Mouse (Mus musculus): Measurements from ENCODE around the gene Tmem39b.
"Not testable (repeated sequence)": the region's sequence is repeated elsewhere in the genome, so short reads cannot be mapped to it uniquely, and the experiment has no call there.

Tmem39b gene

GRCm38 (mm10) chr4:129696158-129696985 is at the start of gene Tmem39b:
Gene Tmem39b (minus strand): TSS chr4:129696838.
- peak; percentile 93 to 97 for DNase-seq

GRCm38 (mm10) chr4:129746106-129746505 is 49.5 kb upstream of the Tmem39b start:
- no peak for DNase-seq

DNA sequence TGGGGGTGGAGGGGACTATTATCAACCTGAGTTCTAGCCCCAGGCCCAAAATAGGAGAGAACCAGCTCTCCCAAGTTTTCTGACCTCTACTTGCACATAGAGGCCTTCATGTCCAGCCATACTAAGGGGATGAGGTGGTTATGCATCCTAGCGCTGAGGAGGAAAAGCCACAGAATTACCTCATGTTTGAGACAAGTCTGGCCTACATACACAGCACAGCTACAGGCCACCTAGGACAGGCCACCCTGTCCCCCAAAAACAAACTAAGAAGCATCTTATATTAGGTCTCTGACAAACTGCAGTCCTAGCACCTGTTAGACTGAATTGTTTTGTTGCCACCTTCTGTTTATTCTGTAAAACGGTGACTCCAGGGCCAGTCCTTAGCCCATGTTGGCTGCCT is 46.9 kb upstream of the Tmem39b start:
- DNase-seq = no peak

- DNase-seq = no peak
These were observed 46.4 kb upstream of the Tmem39b start for GRCm38 (mm10) chr4:129743010-129743390.

DNA sequence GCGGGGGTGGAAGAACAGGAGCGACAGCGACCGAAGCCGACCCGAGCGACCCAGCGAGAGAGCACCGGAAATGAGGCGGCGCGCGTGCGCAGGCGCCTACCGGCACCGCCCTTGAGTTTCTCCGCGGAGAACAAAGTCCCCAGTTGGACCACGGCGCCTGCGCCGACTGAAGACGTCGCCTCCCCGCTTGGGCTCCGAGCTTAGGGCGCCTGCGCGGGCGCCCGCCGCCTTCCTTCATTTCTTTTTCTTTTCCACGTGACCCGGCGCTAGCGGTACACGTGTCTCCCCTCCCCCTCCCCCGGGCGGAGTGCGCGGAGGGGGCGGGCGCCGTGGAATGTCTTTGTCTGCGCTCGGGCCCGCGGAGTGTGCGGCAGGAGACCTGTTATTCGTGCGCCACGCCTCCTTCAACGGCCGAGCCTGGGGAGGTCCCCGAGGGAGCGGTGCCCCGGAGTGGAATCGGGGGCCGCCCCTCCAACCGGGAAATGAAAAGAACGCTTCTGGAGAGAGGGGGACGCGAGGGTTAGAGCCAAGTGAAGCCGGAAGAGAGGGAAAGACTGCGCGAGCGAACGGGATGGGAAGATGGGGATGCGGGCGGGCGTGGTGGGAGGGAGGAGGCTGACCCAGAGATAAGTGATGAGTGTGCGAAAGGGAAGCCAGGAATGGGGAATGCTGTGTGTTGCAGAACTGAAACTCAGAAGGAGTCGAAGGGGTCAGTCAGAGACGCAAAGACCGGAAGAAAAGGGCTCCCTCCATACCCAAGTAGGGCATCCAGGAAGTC is 45.8 kb upstream of the Tmem39b start, which contains the start of gene Khdrbs1:
Gene Khdrbs1 (minus strand): TSS at position 72 of the 778 bp plus-strand sequence.
- peak; percentile 97 to 98 for DNase-seq

DNA sequence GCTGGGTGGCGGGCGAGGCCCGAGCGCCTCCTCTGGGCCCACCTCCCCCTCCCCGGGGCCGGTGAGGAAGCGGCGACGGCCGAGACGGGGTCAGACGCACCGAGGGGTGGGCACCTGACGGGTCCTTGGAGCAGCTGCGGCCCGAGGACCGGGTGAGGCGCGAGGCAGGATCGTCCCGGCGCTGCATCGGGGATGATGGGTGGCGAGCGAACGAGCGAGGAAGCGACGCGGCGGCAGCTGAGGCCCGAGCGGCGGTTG is 45.3 kb upstream of the Tmem39b start:
- no peak for DNase-seq

- DNase-seq = peak; percentile 61 to 67
These were observed 44.8 kb upstream of the Tmem39b start for GRCm38 (mm10) chr4:129741251-129741973.

GRCm38 (mm10) chr4:129739111-129739645 is 42.5 kb upstream of the Tmem39b start:
- no peak for DNase-seq

DNA sequence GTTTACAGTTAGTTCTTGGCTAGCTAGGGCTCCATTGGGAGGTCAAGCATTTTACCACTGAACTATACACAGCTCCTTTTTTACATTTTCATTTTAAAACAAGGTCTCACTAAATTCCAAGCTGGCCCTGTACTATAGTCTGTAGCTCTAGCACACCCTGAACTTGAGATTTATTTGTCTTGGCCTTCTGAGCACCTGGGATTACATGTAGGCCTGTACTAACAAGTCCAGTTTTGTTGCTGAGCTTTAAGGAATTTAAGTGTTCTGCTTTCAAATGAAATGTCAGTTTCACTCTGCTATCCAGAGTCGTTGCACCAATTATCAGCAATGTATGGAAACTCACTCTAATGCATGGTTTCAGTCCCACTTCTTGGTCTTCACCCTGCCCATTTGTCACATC is 39.5 kb upstream of the Tmem39b start:
- DNase-seq = no peak

- not testable (repeated sequence) for DNase-seq
These were observed 38.8 kb upstream of the Tmem39b start for GRCm38 (mm10) chr4:129735485-129735884.

- DNase-seq = no peak
These were observed 34.8 kb upstream of the Tmem39b start for GRCm38 (mm10) chr4:129731423-129731822.

DNA sequence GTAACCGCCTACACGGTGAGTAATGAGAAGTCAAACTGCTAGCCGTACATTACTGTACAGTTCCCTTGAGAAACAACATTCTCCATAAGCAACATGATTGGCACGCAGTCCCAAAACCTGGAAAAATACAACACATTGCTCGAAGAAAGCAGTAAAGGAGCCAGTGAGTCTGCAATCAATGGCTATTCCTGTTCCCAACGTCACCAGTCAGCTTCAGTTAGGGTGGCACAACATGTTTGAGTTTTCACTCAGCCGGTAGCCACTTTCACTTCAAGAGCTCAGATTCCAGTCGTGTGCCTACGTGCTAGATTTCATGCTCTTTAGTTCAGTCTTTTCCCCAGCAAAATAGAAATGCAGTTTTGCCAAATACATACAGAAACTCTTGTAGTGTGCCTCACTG is 19.7 kb upstream of the Tmem39b start:
- no peak for DNase-seq

DNA sequence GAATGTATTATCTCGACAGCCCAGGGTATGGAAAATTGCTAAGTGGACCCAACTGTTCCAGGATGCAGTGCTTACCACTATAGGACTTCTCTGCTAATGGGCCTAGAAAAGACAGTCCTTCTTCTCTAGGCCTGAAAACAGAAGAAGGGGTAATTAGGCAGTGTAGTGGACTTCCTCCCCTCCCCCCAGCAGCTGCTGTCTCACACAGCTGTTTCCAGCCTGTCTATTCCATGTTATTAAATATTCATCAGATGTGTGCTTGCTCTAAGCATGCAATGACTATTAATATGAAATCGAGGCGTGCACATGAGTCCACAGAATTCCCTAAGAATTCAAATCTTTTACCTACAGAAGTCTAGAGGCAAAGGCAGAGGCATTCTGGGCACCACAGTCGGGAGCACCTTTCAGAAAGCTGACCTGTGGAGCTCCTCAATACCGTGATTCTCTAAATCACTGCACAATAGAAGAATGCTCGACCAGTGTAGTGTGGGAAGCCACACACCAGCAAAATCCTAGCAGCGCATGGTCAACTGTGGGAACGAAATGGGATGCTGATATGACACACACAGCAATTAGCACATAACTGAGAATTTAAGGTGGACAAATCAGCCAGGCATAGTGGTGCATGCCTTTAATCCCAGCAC is 13.0 kb upstream of the Tmem39b start:
- DNase-seq = no peak

- DNase-seq = no peak
These were observed 10.1 kb upstream of the Tmem39b start for GRCm38 (mm10) chr4:129706750-129707149.

- DNase-seq = peak; percentile 28 to 54
These were observed 5.8 kb upstream of the Tmem39b start for GRCm38 (mm10) chr4:129702454-129702853.

DNA sequence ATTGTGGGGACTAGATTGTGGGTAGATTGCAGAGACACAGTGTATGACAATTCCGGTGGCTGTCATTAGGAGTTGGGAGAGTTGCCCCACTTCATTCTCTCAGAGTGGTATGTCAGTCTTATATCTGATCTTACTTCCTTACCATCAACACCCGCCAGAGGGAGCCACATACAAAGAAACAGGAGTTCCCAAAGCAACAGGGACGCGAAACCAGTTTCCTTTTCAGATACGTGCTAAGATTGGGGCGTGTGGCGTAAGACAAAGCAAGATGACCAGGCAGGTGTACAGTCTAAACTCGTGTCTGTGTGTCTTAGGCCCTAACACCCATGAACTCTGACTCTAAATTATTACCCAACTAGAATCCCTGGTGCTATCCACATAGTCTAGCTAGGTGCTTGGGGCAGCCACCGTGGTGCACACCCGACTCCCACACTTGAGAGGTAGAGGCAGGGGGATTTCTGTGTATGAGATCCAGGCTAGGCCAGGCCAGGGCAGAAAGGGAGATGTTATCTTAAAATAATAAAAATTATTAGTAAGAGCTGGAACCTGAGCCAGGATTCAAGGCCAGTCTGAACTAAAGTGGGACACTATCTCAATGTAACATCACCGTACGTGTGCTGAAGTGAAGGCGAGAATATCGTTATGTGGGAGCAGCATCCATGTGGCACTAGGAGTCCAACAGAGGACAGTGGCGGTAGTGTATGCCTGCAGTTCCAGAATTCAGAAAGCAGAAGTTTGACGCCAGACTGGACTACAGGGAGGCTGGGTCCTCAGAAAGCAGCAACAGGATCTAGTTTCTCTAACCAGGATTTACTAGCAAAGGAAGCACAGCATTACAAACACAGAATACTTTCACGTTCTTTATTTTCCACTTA is 5.1 kb upstream of the Tmem39b start:
- DNase-seq = peak; percentile 80 to 96

DNA sequence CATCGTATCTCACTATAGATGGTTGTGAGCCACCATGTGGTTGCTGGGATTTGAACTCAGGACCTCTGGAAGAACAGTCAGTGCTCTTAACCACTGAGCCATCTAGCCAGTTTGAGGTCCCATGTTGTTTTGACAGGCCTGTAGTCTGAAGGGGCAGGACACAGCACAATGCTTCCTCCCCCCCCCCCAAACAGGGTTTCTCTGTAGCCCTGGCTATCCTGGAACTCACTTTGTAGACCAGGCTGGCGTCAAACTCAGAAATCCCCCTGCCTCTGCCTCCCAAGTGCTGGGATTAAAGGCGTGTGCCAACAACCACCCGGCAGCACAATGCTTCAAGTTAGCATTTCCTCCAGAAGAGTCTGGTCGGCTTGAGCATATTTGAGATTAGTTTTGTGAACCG is 4.0 kb upstream of the Tmem39b start:
- DNase-seq = not testable (repeated sequence)

DNA sequence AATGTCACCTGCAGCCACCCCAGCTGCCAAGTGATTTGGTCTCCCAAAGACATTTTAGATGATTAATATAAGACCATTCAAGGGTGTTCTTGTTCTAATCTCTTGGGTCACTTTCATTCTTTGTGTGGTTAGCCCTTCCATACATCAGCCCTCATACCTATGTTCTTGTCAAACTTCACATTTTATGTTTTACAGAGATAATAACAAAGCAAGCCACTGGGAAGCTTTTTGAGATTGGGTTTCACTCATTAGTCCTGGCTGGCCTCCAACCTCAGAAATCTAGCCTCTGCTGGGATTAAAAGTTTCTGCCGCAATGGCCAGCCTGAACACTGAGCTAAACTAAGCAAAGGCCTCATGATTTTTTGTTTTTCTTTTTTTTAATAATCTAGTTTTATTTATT is 3.6 kb upstream of the Tmem39b start:
- DNase-seq = no peak

DNA sequence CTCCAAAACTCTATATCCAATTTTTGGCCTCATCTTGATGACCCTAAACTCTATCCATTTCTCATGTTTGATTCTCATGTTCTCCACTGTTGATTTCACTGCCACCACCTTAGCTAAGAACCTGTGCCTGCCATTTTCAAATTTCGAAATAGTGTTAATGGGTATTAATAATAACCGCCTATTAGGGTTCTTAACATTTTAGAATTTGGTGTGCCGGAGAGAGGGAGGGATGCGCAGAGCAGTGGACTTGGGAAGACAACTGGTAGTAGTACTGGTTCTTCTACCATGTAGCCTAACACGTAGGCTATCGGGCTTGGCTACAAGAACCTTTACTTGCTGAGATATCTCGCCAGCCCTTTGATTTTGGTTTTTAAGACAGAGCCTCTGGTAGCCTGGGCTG is 553 bp upstream of the Tmem39b start:
- DNase-seq = peak in 1 of 2 experiments; percentile 7

- no peak for DNase-seq
These were observed 852 bp downstream of the Tmem39b start for GRCm38 (mm10) chr4:129695815-129696157.

DNA sequence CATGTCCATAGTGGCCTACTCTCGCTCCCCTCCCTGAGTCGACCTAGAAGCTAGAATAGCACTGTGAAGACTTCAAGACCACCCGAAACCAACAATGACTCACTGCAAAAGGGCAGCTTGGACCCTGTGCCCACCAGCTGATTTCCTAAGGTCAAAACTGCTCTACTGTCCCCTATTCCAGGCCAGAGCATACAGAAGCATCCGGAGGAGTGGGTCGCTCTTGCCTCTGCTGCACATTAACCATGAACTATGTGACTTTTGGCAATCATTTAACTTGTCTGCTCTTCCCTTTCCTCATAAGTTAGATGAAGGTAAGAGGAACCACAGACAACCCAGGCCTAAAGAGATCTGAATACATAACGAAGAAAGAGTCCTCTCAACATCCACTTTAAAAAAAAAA is 12.1 kb downstream of the Tmem39b start:
- peak; percentile 38 to 67 for DNase-seq
